Mouse (Mus musculus): ENCODE measurements around the gene Mtor. TPM values are rescaled to one million over a fixed set of nuclear protein-coding genes. Genes with fewer than 3 reads are reported as not detected.

The Mtor gene
- polyA plus RNA-seq (2012; rRNA removed) = 18.0 and 20.3 TPM in 2 replicates
- polyA plus RNA-seq (2014; fragmentation: Nextera tagmentation; extraction: Ambion mirVana) = 18.5 and 21.6 TPM in 2 replicates

DNA sequence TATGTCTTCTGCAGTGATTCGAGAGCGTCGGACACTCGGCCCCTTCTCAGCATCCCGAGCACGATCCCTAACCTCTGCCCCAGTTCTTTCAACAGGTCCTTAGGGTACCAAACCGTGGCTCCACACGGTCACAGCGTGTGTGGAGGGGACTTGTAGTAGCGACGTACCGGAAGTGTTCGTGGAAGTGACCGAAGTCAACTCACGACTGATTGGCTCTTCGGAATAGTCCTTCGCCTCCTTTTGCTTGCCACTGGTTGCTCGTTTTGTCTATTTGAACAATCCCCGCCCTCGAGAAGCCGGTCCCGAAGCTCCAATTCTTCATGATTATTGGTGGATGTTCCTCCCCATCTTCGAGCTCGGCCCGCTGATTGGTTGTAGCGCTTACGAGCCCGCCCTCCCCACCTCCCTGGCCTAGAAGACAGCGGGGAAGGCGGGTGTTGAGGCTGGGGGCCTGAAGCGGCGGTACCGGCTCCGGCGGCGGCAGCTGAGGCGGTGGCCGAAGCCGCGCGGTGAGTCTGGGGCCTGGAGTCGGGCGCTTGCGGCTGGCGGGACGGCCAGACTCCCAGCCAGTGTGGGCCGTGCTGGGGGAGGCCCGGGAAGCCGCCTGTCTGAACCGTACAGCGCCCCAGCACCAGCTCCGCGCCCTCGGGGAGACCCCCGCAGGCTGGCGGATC is at the start of gene Mtor:
Gene Mtor, plus strand, starts transcription at position 433 of the 674 bp plus-strand sequence.
- Histone ChIP-seq H3K27me3 (ENCODE audit: control insufficient read depth, insufficient read depth, low read length) (no peaks in the 10 kb centered on the region), H3K9me3 (ENCODE audit: control insufficient read depth, low read length) (no peaks in the 10 kb centered on the region), H3K27ac (replicated peaks; ENCODE audit: low read depth, low read length) (0 out of 2 replicates have a peak within 1 kb of the TSS, but pooled peaks have one; percentile 19), H3K9ac (ENCODE audit: low read depth, low read length, severe bottlenecking) (peak within 1 kb of the TSS; percentile 79), H3K4me2 (replicated peaks; ENCODE audit: low read depth, low read length, severe bottlenecking) (peak within 1 kb of the TSS; percentile 76), H3K4me3 (replicated peaks; ENCODE audit: low read length) (peak within 1 kb of the TSS; percentile 91), H3K4me1 (ENCODE audit: control insufficient read depth, insufficient read depth, low read length) (peaks cover 18% of the 10 kb centered on the region), H3K36me3 (ENCODE audit: control insufficient read depth, insufficient read depth, low read length) (peaks cover 12% of the 10 kb centered on the region)
- TF ChIP-seq POLR2A (IDR thresholded peaks at IDR 0.05; ENCODE audit: borderline replicate concordance, extremely low read depth, insufficient read depth, insufficient read length) = peak; percentile 70; the same call in 1 of the 2 replicates
- under 1% methylated on average over 54 of the region's 56 CpGs for WGBS
- DNase-seq (ENCODE audit: low spot score) (peak; percentile 99), ATAC-seq (ENCODE audit: low FRiP score, low read depth) (peak; percentile 97)

DNA sequence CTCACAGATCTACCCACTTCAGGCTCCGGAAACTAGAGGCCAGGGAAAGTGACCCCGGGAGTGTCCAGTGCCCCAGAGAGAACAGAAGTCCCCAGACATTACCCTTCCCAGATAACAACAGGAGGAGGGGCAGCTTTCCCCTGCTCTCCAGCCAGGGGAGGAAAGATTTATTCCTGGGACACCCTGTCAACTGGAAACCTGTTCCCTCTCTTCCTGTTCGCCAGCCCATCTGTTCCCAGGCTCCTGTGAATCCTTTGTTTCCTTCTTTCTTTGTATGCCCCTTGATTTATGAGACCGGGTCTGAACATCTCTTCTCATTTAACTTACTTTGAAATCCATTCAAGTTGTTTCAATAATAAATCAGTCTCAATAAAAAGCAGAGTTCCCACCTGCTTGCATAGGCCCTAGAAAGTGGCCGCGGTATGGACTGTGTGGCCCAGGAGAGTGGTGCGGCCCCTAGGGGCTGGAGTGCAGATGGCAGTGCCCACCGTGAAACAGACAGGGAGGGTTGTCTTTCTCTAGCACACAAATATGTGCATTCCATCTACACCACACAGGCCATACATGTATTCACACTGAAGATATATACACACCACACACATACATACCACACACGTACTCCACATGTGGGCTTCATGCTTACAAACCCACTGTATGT is 48.8 kb upstream of the Mtor start:
- peaks cover 5% of the 10 kb centered on the region for H3K4me1 ChIP-seq (ENCODE audit: control insufficient read depth, insufficient read depth, low read length)
- no peak for TF ChIP-seq POLR2A (IDR thresholded peaks at IDR 0.05; ENCODE audit: borderline replicate concordance, extremely low read depth, insufficient read depth, insufficient read length)
- no peak overlapping the region for H3K4me2 ChIP-seq (replicated peaks; ENCODE audit: low read depth, low read length, severe bottlenecking)
- H3K36me3 ChIP-seq (ENCODE audit: control insufficient read depth, insufficient read depth, low read length) = no peaks in the 10 kb centered on the region
- no peak overlapping the region for H3K4me3 ChIP-seq (replicated peaks; ENCODE audit: low read length)
- H3K9ac ChIP-seq (ENCODE audit: low read depth, low read length, severe bottlenecking) = no peak overlapping the region
- DNase-seq (ENCODE audit: low spot score) = no peak
- no peak for ATAC-seq (ENCODE audit: low FRiP score, low read depth)
- H3K9me3 ChIP-seq (ENCODE audit: control insufficient read depth, low read length) = no peaks in the 10 kb centered on the region
- 46% methylated on average over 9 of the region's 9 CpGs for WGBS
- H3K27me3 ChIP-seq (ENCODE audit: control insufficient read depth, insufficient read depth, low read length) = peaks cover 16% of the 10 kb centered on the region
- H3K27ac ChIP-seq (replicated peaks; ENCODE audit: low read depth, low read length) = no peak overlapping the region

DNA sequence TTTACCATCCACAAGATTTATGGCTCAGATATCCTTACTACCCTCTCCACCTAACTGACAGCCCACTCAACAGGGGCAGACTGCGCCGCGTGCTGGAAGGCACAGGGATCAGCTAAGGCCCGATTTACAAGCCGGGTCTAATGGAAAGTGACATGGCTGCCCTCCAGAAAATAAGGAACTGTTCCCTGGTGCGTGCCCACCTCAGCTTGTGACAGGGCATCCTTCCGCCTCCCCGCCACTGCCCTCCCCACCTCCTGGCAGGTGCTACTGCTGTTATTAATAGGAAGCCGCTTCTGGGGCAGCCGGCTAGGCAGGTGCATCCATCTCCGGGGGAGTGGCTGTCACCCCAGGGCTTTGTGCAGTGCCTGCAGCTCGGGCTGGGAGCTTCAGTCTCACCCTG is 45.0 kb upstream of the Mtor start:
- Histone ChIP-seq H3K27ac (replicated peaks; ENCODE audit: low read depth, low read length) (no peak overlapping the region), H3K36me3 (ENCODE audit: control insufficient read depth, insufficient read depth, low read length) (no peaks in the 10 kb centered on the region), H3K9me3 (ENCODE audit: control insufficient read depth, low read length) (no peaks in the 10 kb centered on the region), H3K4me1 (ENCODE audit: control insufficient read depth, insufficient read depth, low read length) (peaks cover 15% of the 10 kb centered on the region), H3K27me3 (ENCODE audit: control insufficient read depth, insufficient read depth, low read length) (peaks cover 29% of the 10 kb centered on the region), H3K4me3 (replicated peaks; ENCODE audit: low read length) (no peak overlapping the region), H3K9ac (ENCODE audit: low read depth, low read length, severe bottlenecking) (no peak overlapping the region), H3K4me2 (replicated peaks; ENCODE audit: low read depth, low read length, severe bottlenecking) (no peak overlapping the region)
- no peak for TF ChIP-seq POLR2A (IDR thresholded peaks at IDR 0.05; ENCODE audit: borderline replicate concordance, extremely low read depth, insufficient read depth, insufficient read length)
- DNase-seq (ENCODE audit: low spot score) (no peak), ATAC-seq (ENCODE audit: low FRiP score, low read depth) (no peak)
- WGBS = 13% methylated on average over 12 of the region's 12 CpGs

DNA sequence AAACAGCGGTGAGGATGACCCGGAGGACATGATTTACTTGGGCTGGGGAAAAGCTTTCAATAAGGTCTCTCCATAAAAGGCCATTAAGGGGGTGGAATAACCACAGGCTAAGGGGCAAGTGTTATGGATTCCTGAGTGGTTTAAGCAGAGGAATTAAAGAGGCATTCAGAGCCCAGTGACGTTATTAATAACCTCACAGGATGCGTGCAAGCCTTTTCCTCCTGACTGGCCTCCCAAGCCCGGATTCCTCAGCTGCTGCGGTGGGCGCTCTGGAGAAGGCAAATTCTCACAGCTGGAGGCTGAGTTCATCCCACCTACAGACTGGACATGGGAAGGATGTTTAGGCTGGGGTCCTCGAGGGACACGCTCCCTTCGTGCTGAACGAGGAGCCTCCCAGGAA is 43.7 kb upstream of the Mtor start:
- Histone ChIP-seq H3K4me3 (replicated peaks; ENCODE audit: low read length) (peak overlapping the region; percentile 8; the same call in 1 of the 2 replicates), H3K4me1 (ENCODE audit: control insufficient read depth, insufficient read depth, low read length) (peaks cover 15% of the 10 kb centered on the region), H3K4me2 (replicated peaks; ENCODE audit: low read depth, low read length, severe bottlenecking) (peak overlapping the region; percentile 24; the same call in 1 of the 2 replicates), H3K9ac (ENCODE audit: low read depth, low read length, severe bottlenecking) (peak overlapping the region; percentile 12; the same call in 1 of the 2 replicates), H3K36me3 (ENCODE audit: control insufficient read depth, insufficient read depth, low read length) (no peaks in the 10 kb centered on the region), H3K9me3 (ENCODE audit: control insufficient read depth, low read length) (no peaks in the 10 kb centered on the region), H3K27ac (replicated peaks; ENCODE audit: low read depth, low read length) (no peak overlapping the region), H3K27me3 (ENCODE audit: control insufficient read depth, insufficient read depth, low read length) (peaks cover 29% of the 10 kb centered on the region)
- no peak for TF ChIP-seq POLR2A (IDR thresholded peaks at IDR 0.05; ENCODE audit: borderline replicate concordance, extremely low read depth, insufficient read depth, insufficient read length)
- ATAC-seq (ENCODE audit: low FRiP score, low read depth) = peak; percentile 51
- WGBS = 5% methylated on average over 11 of the region's 11 CpGs
- DNase-seq (ENCODE audit: low spot score) = peak; percentile 43

DNA sequence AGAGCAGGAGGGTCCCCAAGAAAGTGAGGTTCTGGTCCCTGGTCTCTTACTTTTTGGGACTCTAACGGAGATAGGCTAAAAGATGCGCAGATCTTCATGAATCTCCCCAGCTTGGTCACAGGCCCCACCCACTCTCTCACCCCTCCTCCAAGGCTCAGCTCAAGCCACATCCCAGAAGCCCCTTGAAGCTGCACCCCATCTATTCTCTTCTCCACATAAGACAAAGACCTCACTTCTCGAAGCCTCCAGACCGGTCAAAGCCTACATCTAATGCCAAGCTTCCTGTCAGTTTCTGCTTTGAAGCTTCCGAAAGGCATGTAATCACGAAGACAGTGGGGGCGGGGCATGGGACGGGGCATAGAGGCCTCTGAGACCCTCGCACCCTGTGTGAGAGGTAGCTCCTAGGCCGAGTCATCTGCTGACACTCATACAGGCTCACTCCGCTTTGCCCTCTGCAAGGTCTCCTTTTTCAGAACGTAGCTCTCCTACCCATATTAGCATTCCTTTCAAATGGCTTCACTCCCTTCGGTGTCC is 43.1 kb upstream of the Mtor start:
- no peak overlapping the region for H3K27ac ChIP-seq (replicated peaks; ENCODE audit: low read depth, low read length)
- no peak for TF ChIP-seq POLR2A (IDR thresholded peaks at IDR 0.05; ENCODE audit: borderline replicate concordance, extremely low read depth, insufficient read depth, insufficient read length)
- peaks cover 15% of the 10 kb centered on the region for H3K4me1 ChIP-seq (ENCODE audit: control insufficient read depth, insufficient read depth, low read length)
- H3K27me3 ChIP-seq (ENCODE audit: control insufficient read depth, insufficient read depth, low read length) = peaks cover 29% of the 10 kb centered on the region
- H3K9ac ChIP-seq (ENCODE audit: low read depth, low read length, severe bottlenecking) = peak overlapping the region; percentile 12; the same call in 1 of the 2 replicates
- no peak for DNase-seq (ENCODE audit: low spot score)
- no peak overlapping the region for H3K4me3 ChIP-seq (replicated peaks; ENCODE audit: low read length)
- H3K36me3 ChIP-seq (ENCODE audit: control insufficient read depth, insufficient read depth, low read length) = no peaks in the 10 kb centered on the region
- WGBS = 9% methylated on average over 13 of the region's 13 CpGs
- H3K4me2 ChIP-seq (replicated peaks; ENCODE audit: low read depth, low read length, severe bottlenecking) = peak overlapping the region; percentile 24; the same call in 1 of the 2 replicates
- no peak for ATAC-seq (ENCODE audit: low FRiP score, low read depth)
- H3K9me3 ChIP-seq (ENCODE audit: control insufficient read depth, low read length) = no peaks in the 10 kb centered on the region

Data from limb, embryonic 14.5 days (tissue).